Mouse (Mus musculus): Measurements from ENCODE around the gene Pi16. TPM values are rescaled to one million over a fixed set of nuclear protein-coding genes. Genes with fewer than 3 reads are reported as not detected.

Gene Pi16
- total RNA-seq, 1 experiment = 0.71 TPM

GRCm38 (mm10) chr17:29345272-29345671, 27.8 kb downstream of the Pi16 start:
- H3K4me1 ChIP-seq (ENCODE audit: control insufficient read depth in 2 of 2, insufficient read depth in 2 of 2, low read length in 2 of 2, poor library complexity in 1 of 2) = peaks cover 10 to 33% of the 10 kb centered on the region in 2 experiments; a peak in 3 of 4 replicates
- in situ Hi-C loops (cut with MboI; ENCODE audit: low sequenced_read_pairs in 2 of 2, unreplicated experiment in 2 of 2) = no loop called here

GRCm38 (mm10) chr17:29346496-29347125, 29.1 kb downstream of the Pi16 start:
- in situ Hi-C loops (cut with MboI; ENCODE audit: low sequenced_read_pairs in 2 of 2, unreplicated experiment in 2 of 2) = no loop called here
- DNase-seq (ENCODE audit: low read depth, low spot score) = no peak
- H3K27ac ChIP-seq (ENCODE audit: insufficient read depth, low read depth, low read length, poor library complexity, severe bottlenecking) = no peak overlapping the region

More at GRCm38 (mm10) chr17:29345272-29345671, 27.8 kb downstream of the Pi16 start:
- no peak for DNase-seq (ENCODE audit: low read depth, low spot score)
- Histone ChIP-seq H3K9ac (ENCODE audit: insufficient read depth, low read depth, low read length, poor library complexity, severe bottlenecking) (no peak overlapping the region), H3K36me3 (ENCODE audit: control insufficient read depth, insufficient read depth, low read length, poor library complexity, severe bottlenecking) (peaks cover 12% of the 10 kb centered on the region; the same call in 1 of the 2 replicates), H3K9me3 (ENCODE audit: control insufficient read depth, insufficient read depth, low read depth, low read length) (no peaks in the 10 kb centered on the region), H3K4me3 (ENCODE audit: insufficient read depth in 1 of 2, low read depth in 1 of 2, low read length in 2 of 2, poor library complexity in 1 of 2, severe bottlenecking in 1 of 2) (no peak overlapping the region), H3K27ac (ENCODE audit: insufficient read depth, low read depth, low read length, poor library complexity, severe bottlenecking) (no peak overlapping the region)
- no peak for TF ChIP-seq MAFK (IDR thresholded peaks at IDR 0.05; ENCODE audit: insufficient read depth, low read depth, low read length)
- TF ChIP-seq ZNF384 (IDR thresholded peaks at IDR 0.05; ENCODE audit: low read depth, low read length) = no peak
- TF ChIP-seq HCFC1 (IDR thresholded peaks at IDR 0.05; ENCODE audit: borderline replicate concordance, insufficient read depth, low read length) = no peak
- TF ChIP-seq CHD2 (IDR thresholded peaks at IDR 0.05; ENCODE audit: low read depth, low read length) = no peak
- TF ChIP-seq ZC3H11A (IDR thresholded peaks at IDR 0.05; ENCODE audit: borderline replicate concordance, low read depth, low read length) = no peak

GRCm38 (mm10) chr17:29347126-29347644, 29.7 kb downstream of the Pi16 start:
- H3K9ac ChIP-seq (ENCODE audit: insufficient read depth, low read depth, low read length, poor library complexity, severe bottlenecking) = peak overlapping the region; percentile 88
- peaks cover 6 to 20% of the 10 kb centered on the region in 2 experiments; a peak in 3 of 4 replicates for H3K4me1 ChIP-seq (ENCODE audit: control insufficient read depth in 2 of 2, insufficient read depth in 2 of 2, low read length in 2 of 2, poor library complexity in 1 of 2)
- in situ Hi-C loops (cut with MboI; ENCODE audit: low sequenced_read_pairs in 2 of 2, unreplicated experiment in 2 of 2) = no loop called here
- no peaks in the 10 kb centered on the region for H3K9me3 ChIP-seq (ENCODE audit: control insufficient read depth, insufficient read depth, low read depth, low read length)
- H3K36me3 ChIP-seq (ENCODE audit: control insufficient read depth, insufficient read depth, low read length, poor library complexity, severe bottlenecking) = peaks cover 6% of the 10 kb centered on the region; the same call in 1 of the 2 replicates
- DNase-seq (ENCODE audit: low read depth, low spot score) = no peak
- H3K4me3 ChIP-seq (ENCODE audit: insufficient read depth in 1 of 2, low read depth in 1 of 2, low read length in 2 of 2, poor library complexity in 1 of 2, severe bottlenecking in 1 of 2) = peak overlapping the region; percentile 90 to 96
- TF ChIP-seq ZNF384 (IDR thresholded peaks at IDR 0.05; ENCODE audit: low read depth, low read length) (no peak), ZC3H11A (IDR thresholded peaks at IDR 0.05; ENCODE audit: borderline replicate concordance, low read depth, low read length) (no peak), HCFC1 (IDR thresholded peaks at IDR 0.05; ENCODE audit: borderline replicate concordance, insufficient read depth, low read length) (no peak)
- peak overlapping the region; percentile 51; the same call in 1 of the 2 replicates for H3K27ac ChIP-seq (ENCODE audit: insufficient read depth, low read depth, low read length, poor library complexity, severe bottlenecking)

More at GRCm38 (mm10) chr17:29346496-29347125, 29.1 kb downstream of the Pi16 start:
- peaks cover 6% of the 10 kb centered on the region; the same call in 1 of the 2 replicates for H3K36me3 ChIP-seq (ENCODE audit: control insufficient read depth, insufficient read depth, low read length, poor library complexity, severe bottlenecking)
- H3K9ac ChIP-seq (ENCODE audit: insufficient read depth, low read depth, low read length, poor library complexity, severe bottlenecking) = peak overlapping the region; percentile 88
- no peak for TF ChIP-seq MAFK (IDR thresholded peaks at IDR 0.05; ENCODE audit: insufficient read depth, low read depth, low read length)
- no peak for TF ChIP-seq ZC3H11A (IDR thresholded peaks at IDR 0.05; ENCODE audit: borderline replicate concordance, low read depth, low read length)
- peaks cover 10 to 24% of the 10 kb centered on the region in 2 experiments; a peak in 3 of 4 replicates for H3K4me1 ChIP-seq (ENCODE audit: control insufficient read depth in 2 of 2, insufficient read depth in 2 of 2, low read length in 2 of 2, poor library complexity in 1 of 2)
- no peaks in the 10 kb centered on the region for H3K9me3 ChIP-seq (ENCODE audit: control insufficient read depth, insufficient read depth, low read depth, low read length)
- H3K4me3 ChIP-seq (ENCODE audit: insufficient read depth in 1 of 2, low read depth in 1 of 2, low read length in 2 of 2, poor library complexity in 1 of 2, severe bottlenecking in 1 of 2) = peak overlapping the region; percentile 90 to 96

GRCm38 (mm10) chr17:29347645-29348256, 30.3 kb downstream of the Pi16 start, which contains the start of gene Mtch1:
TSS of gene Mtch1 (minus strand) at chr17:29347934.
- Histone ChIP-seq H3K4me1 (ENCODE audit: control insufficient read depth in 2 of 2, insufficient read depth in 2 of 2, low read length in 2 of 2, poor library complexity in 1 of 2) (peaks cover 4 to 15% of the 10 kb centered on the region in 2 experiments; a peak in 3 of 4 replicates), H3K27ac (ENCODE audit: insufficient read depth, low read depth, low read length, poor library complexity, severe bottlenecking) (peak within 1 kb of the TSS; percentile 51; the same call in 1 of the 2 replicates), H3K9ac (ENCODE audit: insufficient read depth, low read depth, low read length, poor library complexity, severe bottlenecking) (peak within 1 kb of the TSS; percentile 88), H3K4me3 (ENCODE audit: insufficient read depth in 1 of 2, low read depth in 1 of 2, low read length in 2 of 2, poor library complexity in 1 of 2, severe bottlenecking in 1 of 2) (peak within 1 kb of the TSS; percentile 90 to 96), H3K9me3 (ENCODE audit: control insufficient read depth, insufficient read depth, low read depth, low read length) (no peaks in the 10 kb centered on the region), H3K36me3 (ENCODE audit: control insufficient read depth, insufficient read depth, low read length, poor library complexity, severe bottlenecking) (peaks cover 6% of the 10 kb centered on the region; the same call in 1 of the 2 replicates)
- in situ Hi-C loops (cut with MboI; ENCODE audit: low sequenced_read_pairs in 2 of 2, unreplicated experiment in 2 of 2) = no loop called here
- TF ChIP-seq MAFK (IDR thresholded peaks at IDR 0.05; ENCODE audit: insufficient read depth, low read depth, low read length) (no peak), HCFC1 (IDR thresholded peaks at IDR 0.05; ENCODE audit: borderline replicate concordance, insufficient read depth, low read length) (0 out of 2 replicates have a peak, but pooled peaks have one; percentile 30)
- peak; percentile 97 for DNase-seq (ENCODE audit: low read depth, low spot score)
